Mouse (Mus musculus) embryonic facial prominence, embryonic 15.5 days (tissue): Measurements from ENCODE around the gene Casz1. TPM values are rescaled to one million over a fixed set of nuclear protein-coding genes. Genes with fewer than 3 reads are reported as not detected.

Experiments
- ATAC-seq: fragments of 200-750 bp; cut with Nextera tagmentation; 2 replicates; pipeline ENCODE4 v1.8.0; 2017; ENCODE audit warnings: low read depth, moderate TSS enrichment; ENCODE audit not compliant: insufficient number of reproducible peaks, low FRiP score, low TSS enrichment
- H3K27ac ChIP-seq: fragments of 300-500 bp; sonication (generic); replicated peaks from 2 replicates; pipeline ENCODE4 v1.5.1; 2015; ENCODE audit warnings: mild to moderate bottlenecking, inconsistent platforms
- H3K27me3 ChIP-seq: fragments of 300-500 bp; sonication (generic); 2 replicates; pipeline ENCODE4 v1.6.1; 2015; ENCODE audit warnings: inconsistent platforms
- H3K36me3 ChIP-seq: fragments of 300-500 bp; sonication (generic); 2 replicates; pipeline ENCODE4 v1.6.1; 2015; ENCODE audit warnings: mild to moderate bottlenecking, inconsistent platforms
- H3K4me1 ChIP-seq: fragments of 300-500 bp; sonication (generic); 2 replicates; pipeline ENCODE4 v1.6.1; 2015; ENCODE audit warnings: inconsistent platforms
- H3K4me2 ChIP-seq: fragments of 300-500 bp; sonication (generic); replicated peaks from 2 replicates; pipeline ENCODE4 v1.6.1; 2015; ENCODE audit warnings: mild to moderate bottlenecking, inconsistent platforms
- H3K4me3 ChIP-seq: fragments of 300-500 bp; sonication (generic); replicated peaks from 2 replicates; pipeline ENCODE4 v1.5.1; 2015; ENCODE audit warnings: mild to moderate bottlenecking, inconsistent platforms
- H3K9ac ChIP-seq: fragments of 300-500 bp; sonication (generic); 2 replicates; pipeline ENCODE4 v1.6.1; 2015; ENCODE audit warnings: inconsistent platforms
- H3K9me3 ChIP-seq: fragments of 300-500 bp; sonication (generic); replicated peaks from 2 replicates; pipeline ENCODE4 v1.6.1; 2016; ENCODE audit warnings: inconsistent platforms
- WGBS: fragments of 180-500 bp; shearing (Covaris S2); methylation state at CpG from one replicate; pipeline ENCODE4 v1.1.7; 2015; 5-methylcytosine and 5-hydroxymethylcytosine counted together
- polyA plus RNA-seq: library from polyadenylated mRNA; unstranded; fragments of >200 nt; fragmentation: Nextera tagmentation; extraction: Ambion mirVana; gene quantifications from 2 replicates; pipeline ENCODE4 v1.2.1, GENCODE M21; 2015

The Casz1 gene
- polyA plus RNA-seq, 1 experiment from 2014 or later: 11.2 TPM

DNA sequence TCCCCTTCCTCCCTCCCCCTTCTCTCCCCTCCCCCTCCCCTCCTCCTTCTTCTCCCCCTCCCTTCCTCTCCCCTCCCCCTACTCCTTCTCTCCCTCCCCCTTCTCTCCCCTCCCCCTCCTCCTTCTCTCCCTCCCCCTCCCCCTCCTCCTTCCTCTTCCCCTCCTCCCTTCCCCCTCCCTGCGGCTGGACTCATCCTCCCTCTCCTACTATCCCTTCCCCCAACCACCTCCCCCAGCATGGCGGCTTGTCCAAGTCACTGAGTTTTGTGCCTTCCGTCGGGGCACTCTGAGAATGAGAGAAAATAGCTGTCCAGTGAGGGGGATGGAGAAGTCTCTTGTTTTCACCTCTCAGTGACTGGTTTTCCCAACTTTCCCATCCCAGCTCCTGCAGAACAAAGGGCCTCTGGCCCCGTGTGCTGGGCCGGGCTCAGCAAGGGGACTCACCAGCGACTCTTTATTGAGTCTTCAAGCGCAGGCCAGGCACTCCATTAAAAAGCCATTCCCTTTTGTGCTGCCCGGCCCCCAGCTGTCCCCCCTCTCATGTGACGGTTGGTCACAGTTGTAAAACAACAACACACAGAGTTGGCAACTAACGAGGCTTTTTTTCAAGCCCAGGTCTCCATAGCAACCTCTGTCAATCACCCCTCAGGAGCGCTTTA, 62.7 kb downstream of the Casz1 start:
- Histone ChIP-seq H3K4me1 (peaks cover 30% of the 10 kb centered on the region), H3K4me3 (no peak overlapping the region), H3K36me3 (no peaks in the 10 kb centered on the region), H3K9ac (no peak overlapping the region), H3K4me2 (no peak overlapping the region), H3K27me3 (peaks cover 64% of the 10 kb centered on the region), H3K27ac (no peak overlapping the region), H3K9me3 (no peaks in the 10 kb centered on the region)
- no peak for ATAC-seq
- WGBS: 10% methylated on average over 12 of the region's 12 CpGs

DNA sequence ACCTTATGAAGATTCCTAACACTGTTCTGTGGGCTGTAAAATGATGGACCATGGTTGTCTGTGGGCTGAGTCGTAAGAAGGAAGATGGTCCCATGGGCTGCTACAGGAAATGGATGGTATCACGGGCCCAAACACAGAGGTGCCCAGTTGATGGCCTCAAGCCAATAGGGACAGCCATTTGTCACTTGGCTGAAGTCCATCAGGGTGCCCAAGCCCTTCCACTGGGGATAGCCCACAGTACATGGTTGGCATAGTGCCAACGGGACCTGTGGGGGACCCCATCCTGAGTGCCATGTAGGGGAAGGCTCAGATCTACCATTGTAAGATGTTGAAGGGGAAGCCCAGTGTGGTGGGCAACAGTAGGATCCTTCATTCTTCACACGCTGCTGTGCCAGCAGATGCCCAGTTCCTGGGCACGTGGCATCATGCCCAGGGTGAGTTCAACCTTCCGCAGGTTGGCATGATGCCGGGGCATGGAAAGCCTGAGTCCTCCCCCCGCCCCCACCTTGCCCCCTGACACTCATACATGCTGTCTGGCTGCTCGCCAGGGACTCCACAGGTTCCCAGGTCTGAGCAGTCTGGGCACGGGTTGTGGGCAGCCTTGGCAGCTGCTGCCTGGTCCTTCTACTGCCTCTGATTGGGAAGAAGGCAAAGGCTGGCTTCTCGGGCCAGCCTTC, 63.6 kb downstream of the Casz1 start:
- Histone ChIP-seq H3K4me1 (peaks cover 39% of the 10 kb centered on the region), H3K4me3 (no peak overlapping the region), H3K9ac (no peak overlapping the region), H3K9me3 (no peaks in the 10 kb centered on the region), H3K36me3 (no peaks in the 10 kb centered on the region), H3K27ac (no peak overlapping the region), H3K4me2 (no peak overlapping the region), H3K27me3 (peaks cover 61% of the 10 kb centered on the region)
- ATAC-seq: no peak
- 81% methylated on average over 11 of the region's 11 CpGs for WGBS

DNA sequence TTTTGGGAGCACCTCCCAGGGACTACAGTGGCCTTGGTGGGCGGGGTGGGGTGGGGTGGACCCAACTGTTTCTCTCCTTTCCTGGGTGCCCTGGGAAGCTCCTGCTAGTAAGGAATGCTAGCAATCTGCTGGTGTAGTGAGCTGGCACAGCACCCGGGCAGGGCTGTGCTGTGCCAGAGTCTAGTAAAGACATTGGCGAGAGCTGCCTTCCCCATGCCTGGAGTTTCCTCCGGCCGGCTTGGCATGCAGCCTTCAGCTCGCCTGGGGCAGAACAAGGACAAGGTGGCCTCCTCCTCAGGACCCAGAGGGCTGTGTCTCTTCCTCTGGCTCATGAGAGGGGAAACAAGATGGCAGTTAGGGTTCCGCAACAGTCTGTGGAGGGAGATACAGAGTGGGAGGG, 65.3 kb downstream of the Casz1 start:
- H3K4me1 ChIP-seq: peaks cover 46% of the 10 kb centered on the region
- H3K27me3 ChIP-seq: peaks cover 69% of the 10 kb centered on the region
- H3K9me3 ChIP-seq: no peaks in the 10 kb centered on the region
- H3K4me3 ChIP-seq: no peak overlapping the region
- H3K9ac ChIP-seq: no peak overlapping the region
- no peaks in the 10 kb centered on the region for H3K36me3 ChIP-seq
- no peak for ATAC-seq
- no peak overlapping the region for H3K4me2 ChIP-seq
- no peak overlapping the region for H3K27ac ChIP-seq
- 73% methylated on average over 7 of the region's 7 CpGs for WGBS

DNA sequence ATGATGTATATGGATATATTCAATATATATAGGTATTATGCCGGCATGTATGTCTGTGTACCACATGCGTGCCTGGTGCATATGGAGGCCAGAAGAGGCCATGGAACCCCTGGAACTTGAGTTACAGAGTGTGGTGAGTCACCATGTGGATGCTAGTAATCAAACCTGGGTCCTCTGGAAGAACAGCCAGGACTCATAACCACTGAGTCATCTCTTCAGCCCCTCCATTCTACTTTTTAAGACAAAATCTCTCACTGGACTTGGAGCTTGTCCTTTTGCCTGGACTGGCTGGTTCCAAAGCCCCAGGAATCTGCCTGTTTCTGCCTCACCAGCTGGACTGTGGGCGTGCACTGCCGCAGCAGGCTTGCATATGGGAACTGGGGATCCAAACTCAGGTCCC, 66.3 kb downstream of the Casz1 start:
- no peak overlapping the region for H3K4me2 ChIP-seq
- 85% methylated on average over 4 of the region's 4 CpGs for WGBS
- H3K27me3 ChIP-seq: peaks cover 71% of the 10 kb centered on the region
- H3K9me3 ChIP-seq: no peaks in the 10 kb centered on the region
- no peak overlapping the region for H3K27ac ChIP-seq
- no peak overlapping the region for H3K4me3 ChIP-seq
- ATAC-seq: no peak
- H3K9ac ChIP-seq: no peak overlapping the region
- peaks cover 46% of the 10 kb centered on the region for H3K4me1 ChIP-seq
- H3K36me3 ChIP-seq: no peaks in the 10 kb centered on the region

DNA sequence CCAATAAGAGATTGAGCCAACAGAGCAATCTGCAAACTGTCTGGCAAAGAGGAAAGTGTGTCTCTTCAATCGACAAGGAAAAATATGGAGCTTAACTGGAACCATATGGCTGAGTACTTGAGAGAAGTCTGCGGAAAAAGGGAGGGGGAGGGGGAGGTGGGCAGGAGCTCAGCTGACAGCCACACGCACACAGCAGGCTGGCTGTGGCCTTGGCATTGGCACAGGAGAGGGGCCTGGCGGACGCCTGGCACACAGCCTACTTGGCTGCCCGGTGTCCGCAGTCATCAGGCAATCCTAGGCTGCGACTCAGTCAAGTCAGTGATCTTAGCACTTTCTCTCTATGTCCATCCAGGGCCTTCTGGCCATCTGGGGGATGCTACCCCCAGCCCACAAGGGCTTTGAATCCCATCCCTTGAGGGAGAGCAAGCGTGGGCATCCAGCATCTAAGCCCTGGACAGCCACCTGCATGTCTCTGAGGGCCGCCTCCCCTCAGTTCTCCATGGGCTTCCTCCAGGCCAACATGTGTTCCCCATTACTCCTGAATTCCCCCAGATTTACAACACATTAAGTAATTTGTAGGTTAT, 67.6 kb downstream of the Casz1 start:
- H3K27ac ChIP-seq: peak overlapping the region; percentile 45; the same call in 1 of the 2 replicates
- H3K36me3 ChIP-seq: no peaks in the 10 kb centered on the region
- H3K9me3 ChIP-seq: no peaks in the 10 kb centered on the region
- H3K4me1 ChIP-seq: peaks cover 46% of the 10 kb centered on the region
- peaks cover 70% of the 10 kb centered on the region for H3K27me3 ChIP-seq
- ATAC-seq: peak; percentile 85; the same call in 1 of the 2 replicates
- no peak overlapping the region for H3K4me3 ChIP-seq
- no peak overlapping the region for H3K9ac ChIP-seq
- H3K4me2 ChIP-seq: peak overlapping the region; percentile 38
- 10% methylated on average over 10 of the region's 10 CpGs for WGBS

DNA sequence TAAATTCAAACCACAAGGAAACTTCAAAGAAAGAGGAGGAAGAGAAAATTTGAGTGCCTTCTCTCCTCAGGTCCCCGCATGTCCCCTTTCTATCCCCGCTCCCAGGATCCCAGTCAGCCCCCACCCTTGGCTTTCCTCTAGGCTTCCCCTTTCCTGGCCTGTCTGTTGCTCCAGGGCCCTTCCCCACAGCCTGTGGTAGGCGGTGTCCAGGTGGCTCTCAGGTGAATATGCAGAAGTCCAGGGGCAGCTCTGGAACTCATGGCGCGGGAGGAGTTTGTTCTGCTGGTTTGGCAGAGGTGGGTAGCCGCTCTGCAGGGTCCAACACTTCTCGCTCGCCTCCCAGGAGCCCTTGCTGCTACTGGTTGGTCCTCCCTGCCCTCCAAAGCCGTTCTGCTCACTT, 68.1 kb downstream of the Casz1 start:
- ATAC-seq: no peak
- H3K4me2 ChIP-seq: no peak overlapping the region
- no peaks in the 10 kb centered on the region for H3K36me3 ChIP-seq
- H3K9ac ChIP-seq: no peak overlapping the region
- WGBS: 39% methylated on average over 9 of the region's 9 CpGs
- no peaks in the 10 kb centered on the region for H3K9me3 ChIP-seq
- H3K4me3 ChIP-seq: no peak overlapping the region
- H3K27me3 ChIP-seq: peaks cover 71% of the 10 kb centered on the region
- peak overlapping the region; percentile 45; the same call in 1 of the 2 replicates for H3K27ac ChIP-seq
- peaks cover 46% of the 10 kb centered on the region for H3K4me1 ChIP-seq

DNA sequence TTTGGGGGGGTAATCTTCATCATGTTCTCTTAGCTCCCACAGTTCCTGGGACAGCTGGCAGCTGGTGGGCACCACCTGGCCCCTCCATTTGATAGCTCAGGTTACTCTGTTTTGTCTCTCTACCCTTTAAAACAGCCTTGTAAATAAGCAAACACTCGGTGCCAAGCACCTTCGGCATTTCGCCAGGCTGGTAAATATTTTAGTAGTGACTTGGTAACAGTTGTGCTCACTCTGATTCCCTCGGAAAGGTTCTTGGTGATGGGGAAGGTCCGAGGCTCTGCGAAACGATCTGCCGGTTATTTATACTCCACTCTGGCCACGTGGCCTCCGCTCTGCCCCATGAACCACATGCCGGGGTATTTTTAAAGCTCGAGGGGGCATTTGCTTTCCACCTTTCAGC, 68.6 kb downstream of the Casz1 start:
- H3K4me2 ChIP-seq: no peak overlapping the region
- H3K9ac ChIP-seq: no peak overlapping the region
- no peak overlapping the region for H3K4me3 ChIP-seq
- no peaks in the 10 kb centered on the region for H3K9me3 ChIP-seq
- peaks cover 45% of the 10 kb centered on the region for H3K4me1 ChIP-seq
- WGBS: 52% methylated on average over 12 of the region's 12 CpGs
- no peak overlapping the region for H3K27ac ChIP-seq
- H3K36me3 ChIP-seq: no peaks in the 10 kb centered on the region
- ATAC-seq: no peak
- peaks cover 70% of the 10 kb centered on the region for H3K27me3 ChIP-seq

DNA sequence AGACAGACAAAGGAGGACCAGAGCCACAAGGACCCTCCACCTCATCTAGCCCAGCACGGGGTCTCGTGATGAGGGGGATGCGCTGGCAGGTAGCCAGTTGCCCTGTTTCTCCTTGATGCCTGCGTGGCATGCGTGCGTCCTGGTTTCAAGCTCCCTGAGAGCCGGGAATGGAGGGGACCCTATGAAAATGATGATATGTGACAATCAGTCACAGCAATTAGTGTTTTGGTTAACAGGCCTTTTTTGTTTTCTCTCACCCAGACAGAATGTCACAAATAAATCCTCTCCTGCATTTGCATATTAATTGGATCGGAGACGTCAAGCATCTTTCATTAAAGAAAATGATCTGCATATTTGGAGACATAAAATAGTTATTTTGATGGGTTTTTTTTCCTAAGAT, 71.9 kb downstream of the Casz1 start:
- Histone ChIP-seq H3K4me1 (peaks cover 27% of the 10 kb centered on the region), H3K4me3 (no peak overlapping the region), H3K9ac (no peak overlapping the region), H3K27ac (no peak overlapping the region), H3K4me2 (no peak overlapping the region), H3K9me3 (no peaks in the 10 kb centered on the region), H3K36me3 (no peaks in the 10 kb centered on the region), H3K27me3 (peaks cover 83% of the 10 kb centered on the region)
- WGBS: 82% methylated on average over 9 of the region's 9 CpGs
- no peak for ATAC-seq

DNA sequence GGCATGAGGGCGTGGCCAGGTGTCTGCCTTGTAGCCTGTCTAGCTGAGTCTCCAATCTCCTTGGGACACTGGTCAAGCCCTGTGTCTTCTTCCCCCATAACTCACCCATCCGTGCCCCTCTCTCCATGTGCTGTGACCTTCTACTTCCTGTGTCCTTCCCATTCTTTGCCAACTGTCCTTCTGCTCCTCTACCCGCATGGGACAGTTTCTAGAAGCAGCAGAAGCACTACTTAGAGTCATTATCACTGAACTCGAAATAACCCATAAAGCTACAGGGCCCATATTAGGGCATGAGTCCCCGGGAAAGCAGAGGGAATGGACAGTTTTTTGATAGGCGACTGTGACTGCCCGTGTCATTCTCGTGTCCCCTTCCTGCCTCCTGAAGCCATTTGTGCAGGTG, 72.6 kb downstream of the Casz1 start:
- peaks cover 90% of the 10 kb centered on the region for H3K27me3 ChIP-seq
- ATAC-seq: no peak
- WGBS: 87% methylated on average over 8 of the region's 8 CpGs
- H3K4me2 ChIP-seq: no peak overlapping the region
- H3K36me3 ChIP-seq: no peaks in the 10 kb centered on the region
- no peaks in the 10 kb centered on the region for H3K9me3 ChIP-seq
- H3K4me1 ChIP-seq: peaks cover 22% of the 10 kb centered on the region
- no peak overlapping the region for H3K4me3 ChIP-seq
- H3K27ac ChIP-seq: no peak overlapping the region
- H3K9ac ChIP-seq: no peak overlapping the region

DNA sequence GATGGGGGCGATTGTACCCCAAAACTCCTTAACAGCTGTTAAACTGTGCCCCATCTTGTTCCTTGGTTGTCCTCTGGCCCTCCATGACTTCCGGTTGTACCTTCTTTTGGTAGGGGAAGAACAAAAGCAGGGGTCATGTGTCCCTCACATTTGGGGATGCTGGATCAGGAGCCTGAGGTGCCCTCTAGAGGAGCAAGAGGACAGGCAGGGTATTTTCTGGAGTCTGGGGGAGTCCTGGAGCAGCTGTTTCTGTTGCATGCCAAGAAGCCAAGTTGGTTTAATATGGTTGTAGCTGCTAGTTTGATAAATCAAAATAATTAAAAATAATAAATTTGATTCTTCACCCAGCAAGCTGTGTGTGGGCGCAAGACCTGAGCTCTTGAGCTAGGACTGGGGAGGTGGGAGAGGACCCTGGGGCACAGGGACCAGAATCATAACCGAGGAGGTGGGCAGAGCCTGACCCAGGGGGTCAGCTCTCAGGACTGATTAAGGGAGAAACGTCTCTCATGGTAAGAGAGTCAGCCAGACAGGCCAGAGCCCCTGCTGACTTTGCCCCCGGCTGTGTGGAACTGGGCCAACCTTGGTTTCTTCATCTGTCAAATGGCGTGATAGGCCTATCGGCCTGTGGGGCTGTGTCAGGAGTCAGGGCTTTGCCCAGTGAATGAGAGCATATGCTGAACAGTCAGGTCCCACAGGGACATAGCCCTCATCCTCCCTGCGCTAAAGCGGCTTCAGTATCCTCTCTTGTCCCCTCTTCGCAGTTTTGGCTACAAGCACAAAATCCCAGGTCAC, 74.2 kb downstream of the Casz1 start:
- 56% methylated on average over 11 of the region's 11 CpGs for WGBS
- Histone ChIP-seq H3K9me3 (no peaks in the 10 kb centered on the region), H3K27ac (no peak overlapping the region), H3K4me3 (no peak overlapping the region), H3K27me3 (peaks cover 92% of the 10 kb centered on the region), H3K4me1 (peaks cover 12% of the 10 kb centered on the region), H3K36me3 (no peaks in the 10 kb centered on the region), H3K9ac (no peak overlapping the region), H3K4me2 (no peak overlapping the region)
- ATAC-seq: no peak

DNA sequence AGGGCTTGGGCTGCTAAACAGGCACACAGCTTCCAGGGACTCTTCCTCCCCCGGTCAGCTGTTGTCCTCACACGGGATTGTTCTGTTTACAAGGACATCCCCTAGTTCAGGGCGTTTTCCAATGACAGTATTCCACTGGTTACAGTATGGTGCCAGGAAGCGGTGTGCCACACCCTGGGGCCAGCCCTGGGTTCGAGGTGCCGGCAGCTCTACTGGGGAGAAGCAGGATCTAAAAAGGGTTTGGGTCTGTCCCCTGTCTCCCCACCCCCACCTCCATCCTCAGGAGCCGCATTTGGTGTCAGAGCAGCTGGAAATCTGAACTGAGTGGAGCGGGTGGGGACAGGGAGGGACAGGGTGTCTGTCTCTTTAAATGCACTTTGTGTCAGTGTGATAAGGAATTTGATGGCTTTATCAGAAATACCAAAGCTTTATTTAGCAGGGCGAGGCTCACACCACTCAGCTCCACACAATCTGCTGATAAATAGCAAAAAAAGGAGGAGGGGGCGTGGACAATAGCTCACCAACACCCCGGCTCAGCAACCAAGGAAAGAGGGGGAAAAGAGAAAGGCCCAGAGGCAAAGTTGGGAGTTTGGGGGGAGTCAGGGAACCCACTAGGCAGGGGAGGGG, 74.9 kb downstream of the Casz1 start:
- peaks cover 9% of the 10 kb centered on the region; the same call in 1 of the 2 replicates for H3K4me1 ChIP-seq
- H3K9ac ChIP-seq: no peak overlapping the region
- H3K4me2 ChIP-seq: no peak overlapping the region
- no peak for ATAC-seq
- peaks cover 92% of the 10 kb centered on the region for H3K27me3 ChIP-seq
- no peak overlapping the region for H3K27ac ChIP-seq
- H3K4me3 ChIP-seq: no peak overlapping the region
- 56% methylated on average over 11 of the region's 11 CpGs for WGBS
- H3K9me3 ChIP-seq: no peaks in the 10 kb centered on the region
- no peaks in the 10 kb centered on the region for H3K36me3 ChIP-seq
